Mouse (Mus musculus): ENCODE measurements around the gene Islr. TPM values are rescaled to one million over a fixed set of nuclear protein-coding genes. Genes with fewer than 3 reads are reported as not detected.

The Islr gene
- polyA plus RNA-seq, 1 experiment from 2014 or later = 60.4 TPM

- no peak overlapping the region for H3K9ac ChIP-seq (ENCODE audit: low read depth, low read length)
- no peak for DNase-seq (ENCODE audit: low spot score)
- no peak overlapping the region for H3K4me2 ChIP-seq (ENCODE audit: low read length)
- H3K36me3 ChIP-seq (ENCODE audit: insufficient read depth, low read length) = no peaks in the 10 kb centered on the region
- no peak for ATAC-seq (replicated peaks; ENCODE audit: low FRiP score, low read depth)
- TF ChIP-seq CTCF (IDR thresholded peaks at IDR 0.05; ENCODE audit: low read depth) = no peak
- no peak overlapping the region for H3K4me3 ChIP-seq (replicated peaks; ENCODE audit: low read depth, low read length)
- H3K9me3 ChIP-seq (replicated peaks; ENCODE audit: low read length) = no peaks in the 10 kb centered on the region
- H3K27me3 ChIP-seq (ENCODE audit: insufficient read depth, low read length) = no peaks in the 10 kb centered on the region
- peaks cover 8% of the 10 kb centered on the region; the same call in 1 of the 2 replicates for H3K4me1 ChIP-seq (replicated peaks; ENCODE audit: insufficient read depth, low read length)
- 27% methylated on average over 3 of the region's 3 CpGs for WGBS
- H3K27ac ChIP-seq = no peak overlapping the region
Measured at GRCm38 (mm10) chr9:58125085-58125484, 79.0 kb downstream of the Islr start.

- no peak for TF ChIP-seq CTCF (IDR thresholded peaks at IDR 0.05; ENCODE audit: low read depth)
- no peak for DNase-seq (ENCODE audit: low spot score)
- Histone ChIP-seq H3K36me3 (ENCODE audit: insufficient read depth, low read length) (no peaks in the 10 kb centered on the region), H3K27me3 (ENCODE audit: insufficient read depth, low read length) (no peaks in the 10 kb centered on the region), H3K9me3 (replicated peaks; ENCODE audit: low read length) (no peaks in the 10 kb centered on the region), H3K4me2 (ENCODE audit: low read length) (no peak within 1 kb of the TSS), H3K27ac (no peak within 1 kb of the TSS), H3K9ac (ENCODE audit: low read depth, low read length) (no peak within 1 kb of the TSS), H3K4me1 (replicated peaks; ENCODE audit: insufficient read depth, low read length) (peaks cover 19% of the 10 kb centered on the region), H3K4me3 (replicated peaks; ENCODE audit: low read depth, low read length) (no peak within 1 kb of the TSS)
- no peak for ATAC-seq (replicated peaks; ENCODE audit: low FRiP score, low read depth)
- WGBS = 34% methylated on average over 2 of the region's 2 CpGs
Measured at GRCm38 (mm10) chr9:58118671-58119070, 85.4 kb downstream of the Islr start, which contains the start of gene Ccdc33. Gene Ccdc33, minus strand, starts transcription at chr9:58118823.

- Histone ChIP-seq H3K4me1 (replicated peaks; ENCODE audit: insufficient read depth, low read length) (peaks cover 36% of the 10 kb centered on the region), H3K4me3 (replicated peaks; ENCODE audit: low read depth, low read length) (no peak overlapping the region), H3K27me3 (ENCODE audit: insufficient read depth, low read length) (no peaks in the 10 kb centered on the region), H3K36me3 (ENCODE audit: insufficient read depth, low read length) (no peaks in the 10 kb centered on the region), H3K4me2 (ENCODE audit: low read length) (no peak overlapping the region), H3K9ac (ENCODE audit: low read depth, low read length) (no peak overlapping the region), H3K9me3 (replicated peaks; ENCODE audit: low read length) (no peaks in the 10 kb centered on the region), H3K27ac (no peak overlapping the region)
- ATAC-seq (replicated peaks; ENCODE audit: low FRiP score, low read depth) = peak; percentile 29; the same call in 1 of the 2 replicates
- DNase-seq (ENCODE audit: low spot score) = no peak
- 55% methylated on average over 7 of the region's 7 CpGs for WGBS
- TF ChIP-seq CTCF (IDR thresholded peaks at IDR 0.05; ENCODE audit: low read depth) = no peak
Measured at GRCm38 (mm10) chr9:58116024-58116651, 88.0 kb downstream of the Islr start.

GRCm38 (mm10) chr9:58115297-58115925 lies 88.7 kb downstream of the Islr start:
- Histone ChIP-seq H3K36me3 (ENCODE audit: insufficient read depth, low read length) (no peaks in the 10 kb centered on the region), H3K27ac (no peak overlapping the region), H3K9ac (ENCODE audit: low read depth, low read length) (no peak overlapping the region), H3K9me3 (replicated peaks; ENCODE audit: low read length) (no peaks in the 10 kb centered on the region), H3K4me3 (replicated peaks; ENCODE audit: low read depth, low read length) (no peak overlapping the region), H3K4me2 (ENCODE audit: low read length) (no peak overlapping the region), H3K27me3 (ENCODE audit: insufficient read depth, low read length) (no peaks in the 10 kb centered on the region), H3K4me1 (replicated peaks; ENCODE audit: insufficient read depth, low read length) (peaks cover 36% of the 10 kb centered on the region)
- no peak for DNase-seq (ENCODE audit: low spot score)
- no peak for ATAC-seq (replicated peaks; ENCODE audit: low FRiP score, low read depth)
- WGBS = 36% methylated on average over 7 of the region's 7 CpGs
- no peak for TF ChIP-seq CTCF (IDR thresholded peaks at IDR 0.05; ENCODE audit: low read depth)

- no peak overlapping the region for H3K9ac ChIP-seq (ENCODE audit: low read depth, low read length)
- no peaks in the 10 kb centered on the region for H3K36me3 ChIP-seq (ENCODE audit: insufficient read depth, low read length)
- no peak for TF ChIP-seq CTCF (IDR thresholded peaks at IDR 0.05; ENCODE audit: low read depth)
- H3K4me1 ChIP-seq (replicated peaks; ENCODE audit: insufficient read depth, low read length) = peaks cover 36% of the 10 kb centered on the region
- H3K27ac ChIP-seq = no peak overlapping the region
- H3K4me2 ChIP-seq (ENCODE audit: low read length) = peak overlapping the region; percentile 43; the same call in 1 of the 2 replicates
- WGBS = 11% methylated on average over 9 of the region's 9 CpGs
- no peak for ATAC-seq (replicated peaks; ENCODE audit: low FRiP score, low read depth)
- H3K9me3 ChIP-seq (replicated peaks; ENCODE audit: low read length) = no peaks in the 10 kb centered on the region
- H3K27me3 ChIP-seq (ENCODE audit: insufficient read depth, low read length) = no peaks in the 10 kb centered on the region
- no peak overlapping the region for H3K4me3 ChIP-seq (replicated peaks; ENCODE audit: low read depth, low read length)
- no peak for DNase-seq (ENCODE audit: low spot score)
Measured at GRCm38 (mm10) chr9:58114019-58114418, 90.1 kb downstream of the Islr start.

GRCm38 (mm10) chr9:58113279-58113884 lies 90.7 kb downstream of the Islr start:
- WGBS = 6% methylated on average over 22 of the region's 22 CpGs
- Histone ChIP-seq H3K9ac (ENCODE audit: low read depth, low read length) (peak overlapping the region; percentile 40; the same call in 1 of the 2 replicates), H3K4me3 (replicated peaks; ENCODE audit: low read depth, low read length) (no peak overlapping the region), H3K36me3 (ENCODE audit: insufficient read depth, low read length) (no peaks in the 10 kb centered on the region), H3K27me3 (ENCODE audit: insufficient read depth, low read length) (no peaks in the 10 kb centered on the region), H3K4me1 (replicated peaks; ENCODE audit: insufficient read depth, low read length) (peaks cover 36% of the 10 kb centered on the region), H3K9me3 (replicated peaks; ENCODE audit: low read length) (no peaks in the 10 kb centered on the region), H3K27ac (peak overlapping the region; percentile 36; the same call in 1 of the 2 replicates), H3K4me2 (ENCODE audit: low read length) (peak overlapping the region; percentile 43)
- ATAC-seq (replicated peaks; ENCODE audit: low FRiP score, low read depth) (no peak), DNase-seq (ENCODE audit: low spot score) (no peak)
- no peak; the same call in 1 of the 2 replicates for TF ChIP-seq CTCF (IDR thresholded peaks at IDR 0.05; ENCODE audit: low read depth)

All from kidney, postnatal 0 days (tissue).